Mouse (Mus musculus) v-Abl transformed pro-B cells (cell line): ENCODE measurements at regions not wholly inside any gene's neighbourhood (a gene's known extent, or its start where the extent isn't known, plus 50 kb on each side); places are given as distances from the start of the nearest gene placed in this dataset.

Experiments used
- in situ Hi-C, 2 experiments: fragments of 400-800 bp; cut with MboI; formaldehyde crosslinking; loops; one replicate each; pipeline ENCODE4 v1.15.1; 2025; ENCODE audit not compliant: unreplicated experiment in 2 of 2

- in situ Hi-C loops, result no loop called here
Measured at GRCm38 (mm10) chr7:117044926-117045325, 335.9 kb upstream of the Xylt1 start.

GRCm38 (mm10) chr7:117049249-117049648, 331.5 kb upstream of the Xylt1 start:
- in situ Hi-C loops, result no loop called here

- in situ Hi-C loops, result no loop called here
Measured at GRCm38 (mm10) chr7:117065771-117066170, 315.0 kb upstream of the Xylt1 start.

- in situ Hi-C loops, result no loop called here
Measured at GRCm38 (mm10) chr7:117090911-117091550, 289.7 kb upstream of the Xylt1 start.

- in situ Hi-C loops, result no loop called here
Measured at GRCm38 (mm10) chr7:117092860-117093259, 287.9 kb upstream of the Xylt1 start.

GRCm38 (mm10) chr7:117097618-117098017, 283.2 kb upstream of the Xylt1 start:
- in situ Hi-C loops, result no loop called here

GRCm38 (mm10) chr7:117099041-117099440, 281.7 kb upstream of the Xylt1 start:
- in situ Hi-C loops, result no loop called here

GRCm38 (mm10) chr7:117103035-117103434, 277.7 kb upstream of the Xylt1 start:
- in situ Hi-C loops, result no loop called here

GRCm38 (mm10) chr7:117106691-117107191, 274.0 kb upstream of the Xylt1 start:
- in situ Hi-C loops, result no loop called here

GRCm38 (mm10) chr7:117108391-117108790, 272.4 kb upstream of the Xylt1 start:
- in situ Hi-C loops, result no loop called here

- in situ Hi-C loops, result no loop called here
Measured at GRCm38 (mm10) chr7:117127728-117128127, 253.1 kb upstream of the Xylt1 start.

- in situ Hi-C loops, result no loop called here
Measured at GRCm38 (mm10) chr7:117134869-117135268, 245.9 kb upstream of the Xylt1 start.

GRCm38 (mm10) chr7:117138681-117139080, 242.1 kb upstream of the Xylt1 start:
- in situ Hi-C loops, result no loop called here

GRCm38 (mm10) chr7:117139245-117139970, 241.4 kb upstream of the Xylt1 start:
- in situ Hi-C loops, result no loop called here

GRCm38 (mm10) chr7:117139971-117140247, 240.9 kb upstream of the Xylt1 start:
- in situ Hi-C loops, result no loop called here

GRCm38 (mm10) chr7:117146809-117147208, 234.0 kb upstream of the Xylt1 start:
- in situ Hi-C loops, result no loop called here

- in situ Hi-C loops, result no loop called here
Measured at GRCm38 (mm10) chr7:117150355-117150754, 230.4 kb upstream of the Xylt1 start.

- in situ Hi-C loops, result no loop called here
Measured at GRCm38 (mm10) chr7:117153826-117154550, 226.8 kb upstream of the Xylt1 start.

GRCm38 (mm10) chr7:117161193-117161908, 219.4 kb upstream of the Xylt1 start:
- in situ Hi-C loops, result no loop called here

- in situ Hi-C loops, result loop anchor here in 1 of 2 experiments (25.0 kb wide), 1 partner anchor 462 kb away; no protein-coding TSS in a partner anchor
Measured at GRCm38 (mm10) chr7:117174811-117175422, 205.9 kb upstream of the Xylt1 start.
